Comparison of ENCODE assay signal across 18 mouse cellular contexts in genomic region chr6:97295866-97296527, GRCm38 (mm10). TPM values are rescaled to one million over a fixed set of nuclear protein-coding genes. Genes with fewer than 3 reads are reported as not detected.
"Had no signal": no experiment of that assay in that cellular context is flagged by ENCODE, and none has a peak within 500 bp of the region (broad histone marks: within the 10 kb centered on the region; RNA-seq: fewer than 3 reads in every experiment).

No protein-coding gene starts in this region.

- H3K9ac ChIP-seq: neural tube, embryonic 15.5 days; stomach, embryonic 15.5 days had no signal

- H3K27me3 ChIP-seq: neural tube, embryonic 15.5 days; stomach, embryonic 15.5 days had no signal

- H3K9me3 ChIP-seq: neural tube, embryonic 15.5 days; stomach, embryonic 15.5 days had no signal

- DNase-seq: retina, postnatal 1 day; right cerebral cortex, adult 18-20 months; right cerebral cortex, postnatal 14 days; right cerebral cortex, postnatal 25 days; right cerebral cortex, postnatal 4 days; spleen, adult 18-20 months; thymus, adult 18-20 months; thymus, adult 2 months; thymus, postnatal 14 days; thymus, postnatal 25 days; thymus, postnatal 36 days; thymus, postnatal 4 days had no signal

- H3K27ac ChIP-seq: neural tube, embryonic 15.5 days; stomach, embryonic 15.5 days had no signal

- H3K4me1 ChIP-seq: neural tube, embryonic 15.5 days had no signal

- H3K4me2 ChIP-seq: neural tube, embryonic 15.5 days; stomach, embryonic 15.5 days had no signal

- H3K4me3 ChIP-seq: neural tube, embryonic 15.5 days; stomach, embryonic 15.5 days had no signal

RNA-seq across cellular contexts. Expression of gene Lmod3, which starts 43.4 kb away (rescaled TPM):
- total RNA-seq: neutrophil, adult 5-6 weeks had no signal
- polyA plus RNA-seq: small intestine, adult 2 months; spleen, adult 2 months; stomach, embryonic 14.5 days had no signal
